Mouse (Mus musculus): ENCODE data around the gene Cldn16.
"Not testable (repeated sequence)": the region's sequence is repeated elsewhere in the genome, so short reads cannot be mapped to it uniquely, and the experiment has no call there.

Gene Cldn16
- long read RNA-seq, experiment 1, result 0 reads
- long read RNA-seq, experiment 2, result 0 reads

DNA sequence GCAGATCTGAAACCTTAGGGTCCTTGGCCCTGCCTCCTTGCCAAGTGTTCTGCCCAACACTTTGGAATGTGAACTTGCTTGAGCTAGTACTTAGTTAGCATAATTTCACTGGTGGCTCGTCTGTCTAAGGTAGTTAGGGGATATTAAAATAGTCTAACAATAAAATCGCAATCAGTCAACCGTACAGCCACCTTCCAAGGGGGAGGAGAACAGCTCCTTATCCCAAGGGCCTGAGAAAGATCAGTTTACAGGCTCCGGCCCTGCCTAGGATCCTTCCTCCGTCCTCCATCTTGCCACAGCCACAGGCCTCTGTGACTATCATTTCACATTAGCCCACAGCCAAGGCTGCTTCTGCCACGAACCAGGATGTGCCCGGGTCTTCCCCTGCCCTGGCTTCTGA, at the start of gene Cldn16:
Cldn16 (plus strand) TSS at position 301 of the 400 bp plus-strand sequence.
- intact Hi-C loops (cut with DNase I), result no loop called here

DNA sequence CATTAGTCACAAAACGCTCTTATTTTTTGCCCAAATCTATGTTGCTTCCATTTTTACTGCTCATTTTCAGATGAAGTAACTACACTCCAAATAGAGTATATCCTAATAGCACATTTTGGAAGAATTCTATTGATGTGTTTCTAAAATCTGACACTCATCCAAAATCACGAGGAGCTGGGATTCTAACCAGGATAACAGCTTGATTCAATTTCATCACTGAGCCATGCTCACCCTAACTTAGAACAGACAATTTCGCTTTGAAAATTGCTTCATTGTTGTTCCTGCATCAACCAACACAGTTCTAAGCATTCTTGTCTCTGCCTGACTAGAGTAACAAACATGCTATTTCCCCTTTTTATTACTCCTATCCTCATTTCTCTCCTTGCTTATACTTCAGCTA, 44.3 kb upstream of the Cldn16 start:
- intact Hi-C loops (cut with DNase I), result no loop called here

DNA sequence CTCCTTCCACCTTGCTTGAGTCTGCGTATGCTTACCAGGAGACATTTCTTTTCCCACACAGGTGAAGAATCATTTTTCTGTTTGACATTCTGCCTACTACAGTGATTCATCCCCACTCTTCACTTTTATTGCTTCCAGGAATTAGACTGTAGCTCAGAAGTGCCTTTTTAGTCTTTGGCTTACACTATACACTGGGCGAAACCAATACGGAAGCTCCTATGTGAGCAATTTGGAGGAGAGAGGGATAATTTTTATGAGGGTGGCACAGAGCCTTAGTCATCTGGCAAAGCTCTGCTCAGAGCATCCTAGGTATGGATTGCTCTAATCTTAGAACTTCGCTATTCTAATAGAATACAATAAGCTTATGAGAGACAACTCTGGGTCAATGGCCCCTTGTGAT, 40.9 kb upstream of the Cldn16 start:
- intact Hi-C loops (cut with DNase I), result no loop called here

DNA sequence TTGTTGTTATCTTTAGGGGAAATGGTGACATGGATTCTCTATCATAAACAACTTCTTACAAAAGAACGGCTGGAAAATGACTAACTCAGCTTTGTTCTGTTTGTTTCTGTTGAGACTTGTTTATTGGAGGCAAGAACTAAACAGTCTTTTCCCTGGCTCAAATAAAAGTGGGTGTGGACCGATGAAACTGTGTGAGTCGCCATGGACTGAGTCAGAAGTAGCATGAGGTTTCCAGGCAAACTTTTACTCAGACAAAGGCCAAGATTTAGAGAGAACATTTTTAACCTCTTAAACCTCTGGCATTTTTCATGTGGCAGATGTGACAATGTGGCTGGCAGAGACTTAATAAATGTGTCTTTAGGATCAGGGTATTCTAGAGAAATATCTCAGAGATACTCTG, 32.7 kb upstream of the Cldn16 start:
- intact Hi-C loops (cut with DNase I), result no loop called here

DNA sequence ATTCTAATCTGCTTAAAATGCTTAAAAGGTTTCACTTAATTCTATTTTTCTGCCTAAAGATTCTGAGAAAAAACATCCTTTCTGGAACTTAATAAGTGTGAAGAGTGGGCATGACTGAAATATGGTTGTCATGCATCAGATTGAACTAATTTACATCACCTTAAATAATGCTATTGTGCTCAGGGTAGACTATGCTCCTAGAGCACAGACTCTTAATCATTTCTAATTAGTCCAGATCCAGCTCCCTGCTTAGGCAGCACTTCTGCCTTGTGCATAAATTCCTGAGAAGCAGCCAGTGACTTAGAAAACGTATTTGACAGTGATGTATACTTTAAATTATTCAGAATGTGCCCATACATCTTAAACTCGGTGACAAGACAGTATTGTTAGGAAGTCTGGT, 29.4 kb upstream of the Cldn16 start:
- intact Hi-C loops (cut with DNase I), result no loop called here

DNA sequence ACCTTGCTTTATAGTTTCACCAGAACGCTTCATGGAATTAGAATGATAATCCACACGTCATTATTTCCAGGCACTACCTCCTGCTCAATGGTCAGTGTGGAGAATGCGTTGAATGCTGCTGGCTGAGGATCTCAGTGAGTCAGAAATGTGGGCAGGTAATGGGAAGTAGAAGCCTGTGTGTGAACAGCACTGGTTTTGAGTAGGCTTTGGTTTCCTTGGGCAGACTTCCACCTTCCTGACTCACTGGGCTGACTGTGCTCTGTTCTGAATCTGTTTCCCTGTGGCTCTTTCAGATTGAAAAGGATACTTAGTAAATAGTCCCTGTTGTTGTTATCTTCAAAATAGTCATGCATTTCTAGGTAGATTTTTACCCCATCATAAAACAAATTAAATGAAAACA, 22.9 kb upstream of the Cldn16 start:
- intact Hi-C loops (cut with DNase I), result no loop called here

DNA sequence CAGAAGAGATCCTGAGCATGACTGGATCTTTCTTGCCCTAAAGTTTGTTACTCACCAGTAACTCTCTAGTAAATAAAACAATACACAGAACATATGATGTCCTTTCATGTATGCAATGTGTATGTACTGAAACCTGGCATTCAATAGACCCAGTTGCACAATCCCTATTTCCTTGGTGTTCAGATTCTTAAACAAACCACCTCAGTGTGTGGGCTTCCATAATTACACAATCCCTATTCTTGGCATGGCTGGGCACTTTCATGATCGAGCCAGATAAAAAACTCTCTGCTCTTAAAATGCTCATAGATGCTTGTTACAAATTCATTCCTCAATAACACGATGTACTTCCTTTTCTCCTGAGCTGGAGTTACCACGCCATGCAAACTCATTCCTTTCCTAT, 21.8 kb upstream of the Cldn16 start:
- intact Hi-C loops (cut with DNase I), result no loop called here

DNA sequence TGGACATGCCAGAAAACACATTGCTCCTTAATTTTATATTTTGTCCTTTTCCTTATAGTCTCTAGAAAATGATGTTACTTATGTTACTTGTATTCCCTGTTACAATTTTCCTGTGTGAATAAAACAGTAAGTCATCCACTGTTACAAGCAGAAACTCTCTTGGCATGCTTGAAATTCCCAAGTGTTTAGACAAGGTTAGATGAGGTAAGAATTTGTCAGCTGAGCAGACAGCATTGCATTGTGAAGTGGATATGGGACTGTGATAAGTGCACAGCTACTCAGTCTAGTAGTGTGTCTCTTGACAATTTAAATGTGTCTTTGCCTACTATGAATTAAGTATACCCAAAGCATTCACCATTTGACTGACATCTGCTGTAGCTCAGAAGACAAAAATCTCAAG, 18.1 kb upstream of the Cldn16 start:
- intact Hi-C loops (cut with DNase I), result no loop called here

DNA sequence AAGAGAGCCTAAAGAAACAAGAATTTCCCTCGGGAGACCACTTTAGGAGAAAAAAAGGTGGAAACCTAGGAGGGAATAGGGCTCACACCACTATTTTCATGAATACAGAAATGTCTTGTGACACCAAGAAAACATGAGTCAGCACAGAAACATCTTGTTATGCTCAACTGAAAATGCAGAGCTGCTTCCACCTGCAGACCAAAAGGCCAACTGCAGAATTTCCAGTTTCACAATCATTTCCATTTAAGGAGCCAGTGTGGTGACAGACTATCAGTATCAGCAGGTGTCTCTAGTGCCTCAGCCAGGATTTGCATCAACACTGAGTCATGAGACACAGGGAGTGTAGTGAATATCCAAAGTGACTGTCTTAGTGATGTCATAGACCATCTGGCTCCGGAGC, 15.3 kb upstream of the Cldn16 start:
- intact Hi-C loops (cut with DNase I), result no loop called here

DNA sequence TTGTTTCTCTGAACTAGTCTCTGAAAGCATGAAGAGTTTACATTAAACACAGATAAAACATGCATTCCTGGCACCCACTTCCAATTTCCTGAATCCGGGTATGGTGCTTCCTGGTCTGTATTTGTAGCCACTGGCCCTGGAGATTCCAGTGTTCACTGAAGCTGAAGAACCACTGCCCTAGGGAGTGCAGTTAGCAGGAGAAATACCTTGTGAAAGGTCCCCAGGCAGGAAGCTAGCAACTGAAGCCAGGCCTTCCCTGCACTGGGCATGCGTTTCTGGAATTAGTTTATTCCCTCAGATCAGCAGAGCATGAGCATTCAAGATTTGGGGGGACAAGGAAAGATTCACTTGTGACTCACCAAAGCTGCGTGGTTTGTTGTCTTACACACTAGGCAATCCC, 8.8 kb upstream of the Cldn16 start:
- intact Hi-C loops (cut with DNase I), result no loop called here

DNA sequence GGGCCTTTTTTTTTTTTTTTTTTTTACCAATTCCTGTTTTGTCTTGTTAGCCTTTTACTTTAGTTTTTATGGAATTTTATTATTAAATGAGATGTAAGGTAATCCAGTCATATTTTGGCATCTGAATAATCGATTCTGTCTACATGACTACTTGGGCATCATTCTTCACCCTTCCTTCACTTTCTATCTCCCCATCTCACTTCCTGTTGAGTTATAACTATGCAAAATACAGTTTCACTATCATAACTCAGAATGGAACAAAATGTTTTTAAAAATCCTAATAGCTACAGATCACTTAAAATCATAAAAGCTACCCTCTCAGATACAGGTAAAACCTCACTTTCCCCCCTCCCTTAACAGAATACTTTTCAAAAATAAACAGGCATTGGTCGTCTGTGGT, 6.8 kb upstream of the Cldn16 start:
- intact Hi-C loops (cut with DNase I), result no loop called here

DNA sequence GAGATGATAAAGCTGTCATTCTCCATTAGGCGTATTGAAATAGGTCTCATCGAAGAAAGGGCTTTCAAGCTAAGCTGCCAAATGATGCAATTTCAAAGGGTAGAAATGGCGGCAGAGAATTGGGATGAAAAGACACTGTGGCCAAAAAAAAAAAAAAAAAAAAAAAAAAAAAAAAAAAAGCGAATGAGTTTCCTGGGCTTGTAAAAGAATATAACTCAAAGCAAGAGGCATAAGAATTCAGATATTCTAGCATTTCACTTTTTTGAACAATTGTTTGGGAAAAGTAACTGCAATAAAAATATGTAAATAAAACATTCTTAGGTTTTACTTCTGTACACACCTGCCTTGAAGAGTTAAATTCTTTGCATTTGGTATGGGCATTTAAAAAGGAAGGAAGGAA, 3.6 kb downstream of the Cldn16 start:
- intact Hi-C loops (cut with DNase I), result no loop called here

DNA sequence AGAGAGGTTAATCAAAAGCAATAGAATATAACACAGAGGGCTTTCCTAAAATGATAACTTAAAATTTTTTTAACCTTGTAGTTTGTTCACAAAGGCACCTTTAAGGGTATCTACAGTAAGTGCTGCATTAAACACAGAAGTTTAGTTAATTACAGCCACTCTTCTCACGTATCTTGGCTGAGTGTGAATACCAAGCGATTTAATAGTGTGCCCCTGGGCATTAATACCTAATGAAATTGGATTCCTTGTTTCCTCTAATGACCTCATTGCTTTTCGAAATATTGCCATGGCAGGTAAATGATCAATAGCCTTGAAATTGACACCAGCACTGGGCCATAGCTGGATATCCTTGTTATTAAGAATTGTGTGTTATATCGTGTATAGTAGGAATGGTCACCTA, 8.3 kb downstream of the Cldn16 start:
- intact Hi-C loops (cut with DNase I), result no loop called here

DNA sequence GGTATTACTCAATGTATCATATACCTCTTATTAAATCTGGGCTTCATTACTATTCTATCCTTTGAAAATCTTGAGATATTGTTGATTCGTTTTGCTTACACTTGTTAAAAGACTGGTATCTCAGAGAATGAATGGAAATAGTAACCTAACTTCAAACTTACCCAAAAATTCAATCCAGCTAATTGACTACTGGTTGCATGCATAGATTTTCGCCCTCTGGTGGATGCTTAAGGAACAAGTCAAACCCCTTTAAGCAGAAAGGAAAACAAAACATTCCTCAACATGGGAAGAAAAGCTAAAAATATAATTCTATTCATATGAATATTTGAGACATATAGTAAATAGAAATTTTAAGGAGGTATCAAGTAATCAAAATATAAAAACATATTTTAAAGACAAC, 32.8 kb downstream of the Cldn16 start:
- intact Hi-C loops (cut with DNase I), result no loop called here

DNA sequence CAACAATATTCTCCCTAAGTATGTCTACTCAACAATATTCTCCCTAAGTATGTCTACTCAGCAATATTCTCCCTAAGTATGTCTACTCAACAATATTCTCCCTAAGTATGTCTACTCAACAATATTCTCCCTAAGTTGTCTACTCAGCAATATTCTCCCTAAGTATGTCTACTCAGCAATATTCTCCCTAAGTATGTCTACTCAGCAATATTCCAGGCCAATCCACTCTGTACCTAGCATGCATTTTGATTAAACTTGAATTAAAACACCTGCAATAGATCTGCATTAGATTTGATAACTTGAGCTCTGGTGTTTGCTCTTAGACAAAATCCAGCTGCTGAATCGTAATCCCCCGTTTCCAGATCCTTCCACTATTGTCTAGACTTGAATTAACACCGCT, 36.8 kb downstream of the Cldn16 start:
- intact Hi-C loops (cut with DNase I), result not testable (repeated sequence)

DNA sequence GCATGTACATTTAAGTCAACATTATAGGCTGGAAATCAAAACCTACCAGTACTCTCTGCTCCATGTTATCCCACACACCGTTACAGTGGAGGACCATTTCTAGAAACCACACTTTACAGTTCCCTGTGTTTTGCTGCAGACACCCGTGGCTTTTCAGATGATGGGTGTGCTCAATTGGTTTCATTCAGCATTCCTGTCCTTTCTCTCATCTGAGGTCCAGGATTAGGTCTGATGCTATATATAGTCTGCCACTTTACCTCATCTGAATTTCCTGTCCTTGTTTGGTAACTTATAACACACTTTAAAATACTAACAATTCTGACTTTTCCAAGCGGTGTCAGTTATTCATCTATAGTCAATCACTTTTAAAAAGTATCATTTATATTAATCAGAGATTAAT, 37.8 kb downstream of the Cldn16 start:
- intact Hi-C loops (cut with DNase I), result no loop called here

DNA sequence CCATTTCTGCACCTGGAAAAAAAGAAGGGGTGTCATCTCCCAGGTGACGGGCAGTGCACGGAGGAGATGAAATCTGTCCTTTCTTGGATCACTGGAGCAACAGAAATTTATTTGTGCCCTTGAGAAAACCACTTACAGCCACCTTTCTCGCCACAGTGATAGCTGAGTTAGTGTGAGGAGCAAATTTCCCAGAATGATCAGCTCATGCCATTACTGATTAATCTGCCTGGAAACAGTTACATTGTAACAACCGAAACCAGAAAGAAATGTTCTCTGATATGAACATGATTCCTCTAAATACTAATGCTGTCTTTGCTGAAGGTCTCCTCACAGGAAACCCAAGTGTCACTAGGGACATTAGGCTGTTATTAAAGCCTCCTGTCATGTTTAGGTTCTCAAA, 42.0 kb downstream of the Cldn16 start:
- intact Hi-C loops (cut with DNase I), result no loop called here

DNA sequence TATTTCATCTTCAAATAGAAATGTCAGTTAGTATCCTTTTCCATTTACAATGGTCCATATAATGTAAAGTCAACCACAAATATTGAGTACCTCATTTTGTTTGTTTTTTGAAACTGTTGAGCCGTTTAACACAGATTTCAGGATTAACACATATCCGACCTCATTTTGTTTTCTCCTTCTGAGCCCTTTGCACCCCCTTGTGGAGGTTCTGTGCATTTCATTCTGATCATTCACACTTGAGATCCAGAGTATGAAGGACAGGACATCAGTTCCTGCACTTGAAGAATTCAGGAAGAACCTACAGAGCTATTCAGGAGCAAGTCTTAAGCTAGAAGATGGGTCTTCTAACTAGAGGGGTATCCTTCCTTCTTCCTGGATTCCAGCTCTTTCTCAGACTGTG, 56.7 kb downstream of the Cldn16 start:
- intact Hi-C loops (cut with DNase I), result no loop called here

DNA sequence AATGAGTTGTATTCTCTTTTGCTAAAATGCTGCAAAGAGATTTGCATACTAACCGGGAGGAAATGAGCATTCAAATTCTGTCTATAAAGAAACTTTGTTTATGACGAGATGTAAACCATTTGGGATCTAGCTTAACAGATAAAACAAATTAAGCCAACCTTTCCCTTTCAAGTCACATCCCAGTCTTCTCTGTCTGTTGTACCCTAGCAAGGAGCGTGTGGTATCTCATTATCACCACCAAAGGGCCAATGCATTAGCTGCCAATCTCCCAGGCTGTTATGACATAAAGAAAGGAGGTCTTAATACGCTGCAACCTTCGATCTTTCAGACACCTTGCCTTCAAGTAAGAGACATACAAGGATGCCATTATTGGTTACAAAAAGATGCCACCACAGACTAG, 62.9 kb downstream of the Cldn16 start:
- intact Hi-C loops (cut with DNase I), result no loop called here

DNA sequence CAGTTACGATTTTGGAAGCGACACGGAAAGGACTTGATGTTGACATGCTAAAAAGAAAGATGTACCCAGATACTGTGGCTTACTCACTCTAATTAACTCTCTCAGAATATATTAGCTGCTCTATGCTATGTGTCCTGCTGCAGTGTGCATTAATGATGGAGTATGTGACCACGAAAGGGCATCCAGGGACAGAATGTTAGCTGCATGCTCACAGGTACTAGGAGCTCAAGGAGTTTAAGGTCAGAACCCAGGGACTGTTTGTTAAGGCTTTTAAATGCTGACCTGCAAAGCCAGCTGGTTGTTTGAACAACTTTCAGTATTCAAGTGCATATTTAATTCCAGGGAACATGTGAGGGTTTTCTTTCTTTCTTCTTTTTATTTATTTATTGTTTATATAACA, 63.7 kb downstream of the Cldn16 start, which contains the start of gene Tmem207:
Tmem207 (minus strand) TSS at position 101 of the 400 bp plus-strand sequence.
- intact Hi-C loops (cut with DNase I), result no loop called here

DNA sequence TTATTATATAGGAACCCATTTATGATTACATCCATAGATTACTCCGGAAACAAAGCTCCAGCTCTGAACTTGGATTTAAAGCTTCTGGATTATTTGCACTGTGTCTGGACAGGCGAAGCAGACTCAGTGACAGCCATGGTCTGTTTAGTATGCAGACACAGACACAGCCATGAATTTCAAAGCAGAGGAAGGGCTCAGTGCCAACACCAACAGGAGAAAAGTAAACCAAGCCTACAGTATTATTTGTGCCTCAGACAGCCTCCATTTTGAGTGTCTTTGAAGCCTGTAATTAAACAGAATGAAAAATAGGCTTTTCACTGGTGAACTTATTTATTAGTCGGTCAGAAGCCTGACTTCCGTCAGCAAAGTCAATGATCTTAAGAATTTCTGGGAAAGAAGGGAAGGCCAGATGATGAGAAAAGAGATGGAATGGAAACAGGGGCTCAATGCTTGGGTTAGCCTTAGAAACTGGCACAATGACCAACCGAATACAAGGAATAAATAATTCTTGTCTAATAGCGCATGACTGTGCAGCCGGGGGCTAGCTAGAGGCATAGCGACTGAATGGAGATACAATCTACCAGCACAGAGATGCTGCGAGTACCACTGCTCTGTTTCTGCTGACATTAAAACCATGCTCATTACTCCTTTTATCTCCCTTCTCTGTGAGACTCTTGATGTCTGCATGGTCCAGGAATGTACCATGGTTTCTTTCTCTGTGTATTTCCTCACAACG, 65.2 kb downstream of the Cldn16 start:
- intact Hi-C loops (cut with DNase I), result no loop called here

DNA sequence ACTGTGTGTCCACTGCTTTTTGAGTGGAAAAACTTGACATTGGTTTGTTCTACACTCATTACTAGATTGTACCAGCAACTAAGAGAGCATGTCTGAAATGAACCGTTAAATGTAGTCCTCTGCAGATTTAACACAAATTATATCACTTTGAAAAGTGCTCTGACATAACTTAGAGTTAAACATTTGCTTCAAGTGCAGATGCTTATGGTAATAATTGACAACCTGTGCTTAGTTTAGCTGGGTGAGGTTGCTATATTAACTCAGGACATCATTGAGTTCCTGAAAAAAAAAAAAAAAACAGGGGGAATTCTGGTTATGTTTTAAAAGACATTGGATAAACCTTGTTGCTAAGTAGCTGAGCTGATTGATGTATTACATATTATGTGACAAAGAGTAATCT, 67.5 kb downstream of the Cldn16 start:
- intact Hi-C loops (cut with DNase I), result no loop called here

DNA sequence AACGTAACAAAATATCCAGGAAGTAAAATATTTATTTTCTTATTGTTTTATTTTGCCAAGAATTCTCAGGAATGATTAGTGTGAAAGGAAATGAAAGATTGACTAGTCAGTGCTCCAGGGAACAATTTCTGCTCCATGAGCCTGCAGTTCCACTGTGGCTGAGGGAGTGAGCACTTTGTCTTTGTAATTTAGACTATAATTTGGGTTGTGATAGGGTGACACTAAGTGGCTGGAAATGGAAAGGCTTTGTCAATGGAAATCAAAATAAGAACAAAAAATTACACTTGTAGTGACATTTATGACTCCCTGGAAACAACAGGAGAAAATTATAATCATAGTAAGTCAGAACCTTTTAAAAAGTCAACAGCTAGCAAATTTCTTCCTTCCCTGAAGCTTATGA, 69.4 kb downstream of the Cldn16 start:
- intact Hi-C loops (cut with DNase I), result no loop called here

Measured in adrenal gland (tissue).